Mouse (Mus musculus): Measurements from ENCODE around the gene Asf1b. TPM values are rescaled to one million over a fixed set of nuclear protein-coding genes. Genes with fewer than 3 reads are reported as not detected.
"Not testable (repeated sequence)": the region's sequence is repeated elsewhere in the genome, so short reads cannot be mapped to it uniquely, and the experiment has no call there.

Asf1b gene
- polyA plus RNA-seq, 2 experiments from 2014 or later: 69.0 to 76.6 TPM

GRCm38 (mm10) chr8:83996567-83997505, 41.5 kb downstream of the Asf1b start:
- ATAC-seq: peak; percentile 30

- ATAC-seq: no peak
Measured at GRCm38 (mm10) chr8:83997511-83998141, 42.3 kb downstream of the Asf1b start, which contains the start of gene Samd1. Gene Samd1 (plus strand): TSS chr8:83997672.

DNA sequence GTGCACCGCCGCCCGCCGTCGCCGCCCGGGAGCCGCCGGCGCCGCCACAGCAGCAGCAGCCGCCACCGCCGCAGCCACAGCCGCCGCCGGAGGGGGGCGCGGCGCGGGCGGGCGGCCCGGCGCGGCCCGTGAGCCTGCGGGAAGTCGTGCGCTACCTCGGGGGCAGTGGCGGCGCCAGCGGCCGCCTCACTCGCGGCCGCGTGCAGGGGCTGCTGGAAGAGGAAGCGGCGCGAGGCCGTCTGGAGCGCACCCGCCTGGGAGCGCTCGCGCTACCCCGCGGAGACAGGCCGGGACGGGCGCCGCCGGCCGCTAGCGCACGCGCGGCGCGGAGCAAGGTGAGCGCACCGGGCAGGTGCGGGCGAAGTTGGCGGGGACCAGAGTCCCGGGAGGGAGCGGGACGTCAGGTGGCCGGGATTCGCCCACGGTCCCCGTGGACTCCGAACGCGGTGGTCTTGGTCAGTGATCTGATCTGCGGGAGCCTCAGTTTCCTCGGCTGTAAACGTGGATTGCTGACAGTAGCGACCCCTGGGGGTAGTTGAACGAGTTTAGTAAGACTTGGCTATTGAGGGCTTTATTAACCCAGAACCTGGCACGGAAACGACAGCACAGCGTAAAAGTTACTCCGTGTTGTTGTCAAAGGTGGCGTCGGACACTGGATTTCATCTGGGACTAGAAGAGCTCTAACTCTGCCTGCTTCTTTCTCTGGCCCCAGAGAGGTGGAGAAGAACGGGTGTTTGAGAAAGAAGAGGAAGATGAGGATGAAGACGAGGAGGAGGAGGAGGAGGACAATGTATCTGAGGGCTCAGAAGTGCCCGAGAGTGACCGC, 43.1 kb downstream of the Asf1b start:
- ATAC-seq: peak; percentile 51

DNA sequence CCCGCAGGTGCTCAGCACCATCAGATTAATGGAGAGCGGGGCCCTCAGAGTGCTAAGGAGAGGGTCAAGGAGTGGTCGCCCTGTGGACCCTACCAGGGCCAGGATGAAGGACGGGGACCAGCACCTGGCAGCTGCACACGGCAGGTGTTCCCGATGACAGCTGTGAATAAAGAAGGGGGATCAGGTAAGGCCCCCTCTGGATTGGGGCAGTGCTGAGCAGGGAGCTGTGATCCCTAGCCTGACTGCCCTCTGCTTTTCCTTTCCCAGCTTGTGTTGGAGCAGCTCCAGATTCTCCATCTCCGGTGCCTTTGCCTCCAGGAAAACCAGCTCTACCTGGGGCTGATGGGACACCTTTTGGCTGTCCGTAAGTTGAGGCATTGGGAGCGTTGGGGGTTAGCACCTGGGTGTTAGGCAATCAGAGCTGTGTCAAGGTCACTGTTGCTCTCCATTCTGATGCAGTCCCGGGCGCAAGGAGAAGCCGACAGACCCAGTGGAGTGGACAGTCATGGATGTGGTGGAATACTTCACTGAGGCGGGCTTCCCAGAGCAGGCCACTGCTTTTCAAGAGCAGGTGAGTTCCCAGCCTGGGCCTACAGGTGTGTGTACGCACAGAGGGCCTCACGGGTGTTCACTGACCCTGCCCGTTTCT, 43.9 kb downstream of the Asf1b start:
- ATAC-seq: no peak

- ATAC-seq: no peak
Measured at GRCm38 (mm10) chr8:83999825-84000224, 44.5 kb downstream of the Asf1b start.

GRCm38 (mm10) chr8:84001281-84002000, 46.1 kb downstream of the Asf1b start, which contains the start of gene 1700067K01Rik:
Gene 1700067K01Rik (plus strand): TSS chr8:84001502.
- no peak for ATAC-seq

GRCm38 (mm10) chr8:84002957-84003611, 47.8 kb downstream of the Asf1b start:
- no peak for ATAC-seq

DNA sequence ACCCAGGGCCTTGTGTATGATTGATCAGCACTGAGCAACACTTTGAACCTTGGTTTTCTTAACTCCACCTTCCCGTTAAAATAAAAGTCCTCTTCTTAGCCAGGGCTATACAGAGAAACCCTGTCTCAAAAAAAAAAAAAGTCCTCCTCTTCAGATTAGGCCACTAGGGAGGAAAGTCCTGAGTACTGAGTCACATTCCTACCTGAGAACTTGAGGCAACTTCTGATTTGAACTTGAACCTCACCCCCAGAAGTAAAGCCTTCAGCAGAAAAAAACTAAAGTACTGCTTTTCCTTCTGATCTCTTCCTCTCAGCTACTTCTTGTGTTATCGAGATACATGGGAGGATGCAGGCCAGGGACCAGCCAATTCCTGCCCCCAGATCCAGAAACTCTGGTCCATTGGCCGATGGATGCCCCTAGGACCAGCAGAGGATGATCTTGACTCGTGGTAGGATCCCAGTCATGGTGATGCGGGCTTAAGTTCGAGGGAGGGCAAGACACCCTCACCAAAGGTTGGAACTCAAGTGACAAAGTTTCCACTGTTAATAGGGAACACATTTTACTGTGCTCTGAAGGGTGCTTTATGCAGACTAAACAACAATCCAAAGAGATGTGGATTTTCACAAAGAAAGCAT, 48.4 kb downstream of the Asf1b start:
- no peak for ATAC-seq

GRCm38 (mm10) chr8:84004533-84005201, 49.4 kb downstream of the Asf1b start:
- ATAC-seq: peak; percentile 95

GRCm38 (mm10) chr8:84005502-84005901, 50.2 kb downstream of the Asf1b start:
- not testable (repeated sequence) for ATAC-seq

DNA sequence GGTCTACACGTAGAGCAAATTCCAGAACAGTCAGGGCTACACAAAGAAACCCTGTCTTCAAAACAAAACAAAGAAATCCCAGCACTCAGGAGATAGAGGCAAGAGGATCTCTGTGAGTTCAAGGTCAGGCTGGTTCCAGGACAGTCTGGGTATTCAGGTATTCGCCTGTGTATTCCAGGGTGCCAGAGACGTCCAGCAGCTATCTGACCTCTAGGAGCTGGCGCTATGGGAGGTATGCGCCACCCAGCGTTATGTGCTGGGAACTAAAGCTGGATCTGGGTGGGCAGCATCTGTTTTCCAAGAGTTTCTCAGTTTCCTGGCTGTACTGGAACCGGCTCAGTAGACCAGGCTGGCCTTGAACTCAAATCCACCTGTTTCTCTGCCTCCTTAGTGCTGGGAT, 53.1 kb downstream of the Asf1b start:
- ATAC-seq: no peak

DNA sequence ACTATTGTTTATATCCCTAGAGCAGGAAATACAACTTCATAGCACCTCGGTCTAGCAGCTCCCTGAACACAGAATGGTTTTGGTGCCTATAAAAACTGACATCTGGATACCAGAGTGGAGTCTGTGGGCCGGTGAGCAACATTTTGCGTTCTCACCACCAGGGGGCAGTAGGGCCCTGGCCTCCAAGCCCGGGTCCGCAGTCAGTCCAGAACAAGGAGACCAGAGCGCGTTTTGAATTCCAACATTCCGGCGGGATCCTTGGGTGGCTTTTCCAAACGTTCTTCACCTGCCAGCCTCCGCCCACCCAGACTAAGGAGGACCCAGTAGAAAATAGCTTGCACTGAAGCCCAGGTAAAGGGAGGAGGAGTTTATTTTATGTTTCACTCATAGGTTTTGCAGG, 54.6 kb downstream of the Asf1b start:
- no peak for ATAC-seq

GRCm38 (mm10) chr8:84010625-84011611, 55.6 kb downstream of the Asf1b start:
- peak; percentile 60 for ATAC-seq

- ATAC-seq: peak; percentile 49
Measured at GRCm38 (mm10) chr8:84011705-84012498, 56.6 kb downstream of the Asf1b start, which contains the start of gene 2210011C24Rik. Gene 2210011C24Rik (minus strand): TSS chr8:84012171.

GRCm38 (mm10) chr8:84012499-84013165, 57.3 kb downstream of the Asf1b start:
- ATAC-seq: no peak

- ATAC-seq: no peak
Measured at GRCm38 (mm10) chr8:84015833-84016232, 60.5 kb downstream of the Asf1b start.

DNA sequence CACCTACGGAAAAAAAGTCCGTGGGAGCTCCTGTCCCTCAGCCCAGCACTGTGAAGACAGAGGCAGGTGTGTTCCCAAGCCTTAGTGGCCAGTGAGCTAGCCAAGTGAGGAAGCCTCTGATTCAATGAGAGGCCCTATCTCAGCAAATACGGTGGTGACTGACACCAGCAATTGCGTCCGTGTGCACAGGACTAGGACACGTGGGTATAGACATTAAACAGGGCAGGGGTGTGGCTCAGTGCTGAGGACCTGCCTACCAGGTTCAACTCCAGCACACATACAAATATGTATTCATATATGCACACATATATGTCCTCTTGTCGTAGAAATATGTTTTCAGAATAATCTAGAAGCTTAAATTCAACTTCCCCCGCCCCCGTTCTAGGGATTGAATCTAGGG, 64.4 kb downstream of the Asf1b start:
- ATAC-seq: no peak

Data from activated CD4-positive, CD25-positive, alpha-beta regulatory T cell, adult 4 months (primary cell).